ENCODE assay signal across 27 mouse cellular contexts in the genomic region with DNA sequence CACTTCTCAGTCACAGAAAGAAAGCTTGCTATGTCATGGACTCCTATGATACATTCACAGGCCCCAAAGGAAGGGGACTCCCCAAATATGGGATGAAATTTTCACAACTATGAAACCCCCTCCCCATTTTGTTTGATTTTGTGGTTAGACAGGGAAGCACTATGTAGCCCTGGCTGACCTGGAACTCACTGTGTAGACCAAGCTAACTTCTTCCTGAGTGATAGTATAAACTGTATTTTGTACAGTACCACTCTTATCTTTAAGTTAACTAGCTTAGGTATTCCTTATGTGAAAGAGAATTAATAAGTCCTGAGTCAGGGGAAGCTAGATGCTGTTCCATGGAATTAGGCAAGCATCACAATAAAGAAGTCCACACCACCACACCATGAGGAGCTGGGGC.
"Had no signal": no experiment of that assay in that cellular context is flagged by ENCODE, and none has a peak within 500 bp of the region (broad histone marks: within the 10 kb centered on the region; RNA-seq: fewer than 3 reads in every experiment).

No protein-coding gene starts in this region.

- H3K9me3 ChIP-seq: embryonic facial prominence, embryonic 10.5 days; embryonic facial prominence, embryonic 12.5 days; embryonic facial prominence, embryonic 13.5 days; embryonic facial prominence, embryonic 15.5 days; forebrain, embryonic 10.5 days; forebrain, embryonic 12.5 days; forebrain, embryonic 13.5 days; forebrain, embryonic 15.5 days had no signal

- H3K4me3 ChIP-seq: embryonic facial prominence, embryonic 10.5 days; embryonic facial prominence, embryonic 12.5 days; embryonic facial prominence, embryonic 13.5 days; embryonic facial prominence, embryonic 15.5 days; erythroblast, embryonic 14.5 days; forebrain, embryonic 10.5 days; forebrain, embryonic 12.5 days; forebrain, embryonic 13.5 days; forebrain, embryonic 15.5 days; gastrocnemius, adult 2 months; heart, adult 2 months had no signal

- H3K9ac ChIP-seq: embryonic facial prominence, embryonic 12.5 days; embryonic facial prominence, embryonic 13.5 days; embryonic facial prominence, embryonic 15.5 days; forebrain, embryonic 12.5 days; forebrain, embryonic 13.5 days; forebrain, embryonic 15.5 days; forebrain, postnatal 0 days had no signal

- H3K36me3 ChIP-seq: embryonic facial prominence, embryonic 10.5 days; embryonic facial prominence, embryonic 12.5 days; embryonic facial prominence, embryonic 13.5 days; embryonic facial prominence, embryonic 15.5 days; forebrain, embryonic 10.5 days; forebrain, embryonic 12.5 days; forebrain, embryonic 15.5 days had no signal

- H3K27ac ChIP-seq: embryonic facial prominence, embryonic 10.5 days; embryonic facial prominence, embryonic 12.5 days; embryonic facial prominence, embryonic 13.5 days; embryonic facial prominence, embryonic 15.5 days; forebrain, embryonic 10.5 days; forebrain, embryonic 12.5 days; forebrain, embryonic 13.5 days; forebrain, embryonic 15.5 days; gastrocnemius, adult 2 months; heart, adult 2 months had no signal

- DNase-seq: cerebellum, adult 9-10 months; cerebellum, adult 9-11 months; cerebellum, postnatal 10 days; cerebellum, postnatal 14 days; cerebellum, postnatal 25 days; cerebellum, postnatal 36 days; embryo, embryonic 11 days; forebrain, postnatal 0 days; gastrocnemius, adult 2 months; gastrocnemius, postnatal 10 days; gastrocnemius, postnatal 14 days; gastrocnemius, postnatal 25 days; gastrocnemius, postnatal 36 days; heart, adult 11 months; heart, adult 18-20 months; heart, adult 2 months had no signal

- ATAC-seq: forebrain, embryonic 13.5 days; forebrain, embryonic 14.5 days; forebrain, embryonic 15.5 days; forebrain, embryonic 16.5 days; forebrain, postnatal 0 days had no signal

- H3K27me3 ChIP-seq: embryonic facial prominence, embryonic 12.5 days; embryonic facial prominence, embryonic 15.5 days; forebrain, embryonic 12.5 days; forebrain, embryonic 13.5 days; forebrain, embryonic 15.5 days had no signal

- H3K4me2 ChIP-seq: embryonic facial prominence, embryonic 12.5 days; embryonic facial prominence, embryonic 13.5 days; embryonic facial prominence, embryonic 15.5 days; forebrain, embryonic 12.5 days; forebrain, embryonic 13.5 days; forebrain, embryonic 15.5 days had no signal

- H3K4me1 ChIP-seq: embryonic facial prominence, embryonic 12.5 days; embryonic facial prominence, embryonic 13.5 days; embryonic facial prominence, embryonic 15.5 days; forebrain, embryonic 10.5 days; forebrain, embryonic 12.5 days; forebrain, embryonic 13.5 days; forebrain, embryonic 15.5 days had no signal
